ENCODE assay signal across 8 mouse cellular contexts in the genomic region with DNA sequence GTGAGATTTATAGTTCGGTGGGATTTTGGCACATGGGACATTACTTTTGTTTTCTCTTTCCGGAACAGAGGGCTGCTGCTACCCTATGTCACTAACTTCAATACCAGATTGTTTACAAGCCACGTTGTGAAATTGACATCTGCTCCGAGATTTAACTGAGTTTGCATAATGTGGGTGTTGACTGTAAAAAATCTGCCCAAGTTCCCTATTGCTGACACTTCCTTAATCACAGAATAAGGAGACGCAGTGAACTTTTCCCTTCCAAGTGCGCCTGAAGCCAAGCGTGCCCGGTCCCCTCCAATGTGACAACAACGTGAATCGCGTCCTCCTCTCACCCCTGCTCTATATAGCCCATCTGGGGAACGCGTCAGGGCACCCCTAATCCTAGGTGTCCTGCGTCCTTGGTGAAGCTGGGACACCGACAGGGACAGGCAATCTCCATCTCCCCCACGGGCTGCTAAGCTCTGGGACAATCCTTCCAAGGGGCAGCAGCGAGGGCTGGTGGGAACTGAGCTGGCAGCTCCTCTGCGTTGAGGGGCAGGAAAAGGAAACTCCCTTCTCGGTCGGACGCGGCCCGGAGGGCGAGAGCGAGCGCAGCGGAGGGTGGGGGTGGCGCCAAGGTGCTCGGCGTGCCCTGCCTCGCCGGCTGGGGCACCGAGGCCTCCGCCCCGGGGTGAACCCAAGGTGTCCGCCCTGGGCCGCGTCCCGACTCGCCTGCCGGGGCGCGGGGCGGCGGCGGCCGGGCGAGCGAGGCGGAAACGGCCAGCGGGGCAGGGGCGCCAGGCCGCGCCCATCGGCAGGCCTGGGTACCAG. TPM values are rescaled to one million over a fixed set of nuclear protein-coding genes. Genes with fewer than 3 reads are reported as not detected.
DNase-seq lines count a peak whose midpoint lies in the region; ATAC-seq and TF ChIP-seq lines count a peak whose summit lies in the region.

No protein-coding gene starts in this region.

- no peaks in the 10 kb centered on the region for H3K36me3 ChIP-seq in heart, embryonic 12.5 days
- H3K36me3 ChIP-seq in kidney, embryonic 16.5 days (ENCODE audit: insufficient read depth, low read length): no peaks in the 10 kb centered on the region
- no peaks in the 10 kb centered on the region for H3K36me3 ChIP-seq in midbrain, postnatal 0 days (ENCODE audit: insufficient read depth, low read length)

- peak overlapping the region; percentile 99 for H3K9ac ChIP-seq in heart, embryonic 12.5 days
- peak overlapping the region; percentile 90 for H3K9ac ChIP-seq in kidney, embryonic 16.5 days (replicated peaks; ENCODE audit: low read length)
- peak overlapping the region; percentile 97 for H3K9ac ChIP-seq in midbrain, postnatal 0 days (replicated peaks; ENCODE audit: low read length, poor library complexity, severe bottlenecking)

- peak overlapping the region; percentile 94 for H3K27ac ChIP-seq in bone marrow, adult 2 months (ENCODE audit: control insufficient read depth, insufficient read depth, low read depth, low read length, poor library complexity)
- H3K27ac ChIP-seq in embryonic fibroblast, embryonic 13.5 days (ENCODE audit: insufficient read depth, low read length): peak overlapping the region; percentile 98
- H3K27ac ChIP-seq in heart, embryonic 12.5 days (ENCODE audit: poor library complexity, severe bottlenecking): peak overlapping the region; percentile 100
- H3K27ac ChIP-seq in kidney, embryonic 16.5 days (ENCODE audit: low read length): peak overlapping the region; percentile 99
- H3K27ac ChIP-seq in midbrain, postnatal 0 days (ENCODE audit: low read depth, low read length): peak overlapping the region; percentile 94

- ATAC-seq in heart, embryonic 12.5 days (ENCODE audit: insufficient number of reproducible peaks, low FRiP score): peak; percentile 71
- no peak; the same call in 1 of the 2 replicates for ATAC-seq in kidney, embryonic 16.5 days (ENCODE audit: low FRiP score, low TSS enrichment)
- ATAC-seq in midbrain, postnatal 0 days (ENCODE audit: low FRiP score): peak; percentile 41

- 0 out of 2 replicates have a peak, but pooled peaks have one; percentile 13 for TF ChIP-seq POLR2A in bone marrow, adult 2 months (IDR thresholded peaks at IDR 0.05; ENCODE audit: borderline replicate concordance, control insufficient read depth, low read depth, low read length)
- TF ChIP-seq POLR2A in embryonic fibroblast, embryonic 13.5 days (IDR thresholded peaks at IDR 0.05; ENCODE audit: low read depth, low read length): no peak

- no peak for TF ChIP-seq CTCF in bone marrow, adult 2 months (IDR thresholded peaks at IDR 0.05; ENCODE audit: control insufficient read depth, insufficient read depth, low read length)
- TF ChIP-seq CTCF in embryonic fibroblast, embryonic 13.5 days (IDR thresholded peaks at IDR 0.05; ENCODE audit: borderline replicate concordance, insufficient read depth, low read length): no peak
- no peak for TF ChIP-seq CTCF in midbrain, postnatal 0 days (IDR thresholded peaks at IDR 0.05)

- H3K9me3 ChIP-seq in heart, embryonic 12.5 days (replicated peaks): no peaks in the 10 kb centered on the region
- H3K9me3 ChIP-seq in kidney, embryonic 16.5 days (ENCODE audit: low read length): no peaks in the 10 kb centered on the region
- H3K9me3 ChIP-seq in midbrain, postnatal 0 days (ENCODE audit: low read length): no peaks in the 10 kb centered on the region

- peak overlapping the region; percentile 84 for H3K4me2 ChIP-seq in heart, embryonic 12.5 days
- H3K4me2 ChIP-seq in kidney, embryonic 16.5 days (replicated peaks; ENCODE audit: low read depth, low read length): peak overlapping the region; percentile 74
- H3K4me2 ChIP-seq in midbrain, postnatal 0 days (ENCODE audit: low read depth, low read length, poor library complexity, severe bottlenecking): peak overlapping the region; percentile 83

- peak; percentile 81 to 83 for DNase-seq in B cell, adult 2 months
- peak; percentile 84 for DNase-seq in liver
- DNase-seq in midbrain, postnatal 0 days (ENCODE audit: low spot score): peak; percentile 48
- DNase-seq in spleen, postnatal 10 days (ENCODE audit: low spot score in 2 of 2): peak; percentile 77 to 84

- no peaks in the 10 kb centered on the region for H3K27me3 ChIP-seq in heart, embryonic 12.5 days (replicated peaks)
- H3K27me3 ChIP-seq in kidney, embryonic 16.5 days (ENCODE audit: insufficient read depth, low read length): no peaks in the 10 kb centered on the region
- H3K27me3 ChIP-seq in midbrain, postnatal 0 days (ENCODE audit: insufficient read depth, low read length): no peaks in the 10 kb centered on the region

- under 1% methylated on average over 55 of the region's 56 CpGs for WGBS in bone marrow, adult 2 months
- WGBS in heart, embryonic 12.5 days: under 1% methylated on average over 45 of the region's 56 CpGs
- WGBS in kidney, embryonic 16.5 days: under 1% methylated on average over 55 of the region's 56 CpGs
- WGBS in midbrain, postnatal 0 days: under 1% methylated on average over 17 of the region's 56 CpGs

- H3K4me3 ChIP-seq in bone marrow, adult 2 months (replicated peaks; ENCODE audit: control insufficient read depth, low read depth, low read length): peak overlapping the region; percentile 94
- H3K4me3 ChIP-seq in embryonic fibroblast, embryonic 13.5 days (ENCODE audit: insufficient read depth, low read length): peak overlapping the region; percentile 100
- H3K4me3 ChIP-seq in heart, embryonic 12.5 days: peak overlapping the region; percentile 100
- peak overlapping the region; percentile 74 for H3K4me3 ChIP-seq in kidney, embryonic 16.5 days (ENCODE audit: low read length)
- peak overlapping the region; percentile 90 for H3K4me3 ChIP-seq in midbrain, postnatal 0 days (ENCODE audit: low read depth, low read length)

- H3K4me1 ChIP-seq in bone marrow, adult 2 months (ENCODE audit: control insufficient read depth, insufficient read depth, low read length): peaks cover 4% of the 10 kb centered on the region; the same call in 1 of the 2 replicates
- H3K4me1 ChIP-seq in embryonic fibroblast, embryonic 13.5 days (ENCODE audit: control insufficient read depth, insufficient read depth, low read length): peaks cover 4% of the 10 kb centered on the region
- peaks cover 33% of the 10 kb centered on the region for H3K4me1 ChIP-seq in heart, embryonic 12.5 days (replicated peaks)
- peaks cover 36% of the 10 kb centered on the region for H3K4me1 ChIP-seq in kidney, embryonic 16.5 days (ENCODE audit: insufficient read depth, low read length)
- H3K4me1 ChIP-seq in midbrain, postnatal 0 days (ENCODE audit: insufficient read depth, low read length): peaks cover 6% of the 10 kb centered on the region

RNA-seq across cellular contexts. Expression of a gene that starts 0.8 kb away (rescaled TPM):
- polyA plus RNA-seq in bone marrow, adult 2 months (2011; ENCODE audit: insufficient read depth, insufficient read length, low replicate concordance, missing spikeins): 115 and 118 TPM in 2 replicates
- polyA plus RNA-seq in embryonic fibroblast, embryonic 13.5 days (2011; ENCODE audit: insufficient read length, low read depth, missing spikeins): 253 and 269 TPM in 2 replicates
- polyA plus RNA-seq in heart, embryonic 12.5 days (2016; fragmentation: Nextera tagmentation; extraction: Ambion mirVana): 145 and 147 TPM in 2 replicates
- polyA plus RNA-seq in kidney, embryonic 16.5 days (2015; fragmentation: Nextera tagmentation; extraction: Ambion mirVana): 87.8 and 94.9 TPM in 2 replicates
- 96.5 and 111 TPM in 2 replicates for total RNA-seq in midbrain, postnatal 0 days (2014; rRNA removed)
- 109 and 130 TPM in 2 replicates for polyA plus RNA-seq in midbrain, postnatal 0 days (2015; fragmentation: Nextera tagmentation; extraction: Ambion mirVana)

RNA-seq across cellular contexts. Expression of a gene that starts 41.5 kb away (rescaled TPM):
- 7.0 and 8.3 TPM in 2 replicates for polyA plus RNA-seq in bone marrow, adult 2 months (2011; ENCODE audit: insufficient read depth, insufficient read length, low replicate concordance, missing spikeins)
- polyA plus RNA-seq in embryonic fibroblast, embryonic 13.5 days (2011; ENCODE audit: insufficient read length, low read depth, missing spikeins): 17.2 and 26.1 TPM in 2 replicates
- 22.1 and 24.1 TPM in 2 replicates for polyA plus RNA-seq in heart, embryonic 12.5 days (2016; fragmentation: Nextera tagmentation; extraction: Ambion mirVana)
- 13.0 and 13.9 TPM in 2 replicates for polyA plus RNA-seq in kidney, embryonic 16.5 days (2015; fragmentation: Nextera tagmentation; extraction: Ambion mirVana)
- total RNA-seq in midbrain, postnatal 0 days (2014; rRNA removed): 0.27 and 0.52 TPM in 2 replicates
- polyA plus RNA-seq in midbrain, postnatal 0 days (2015; fragmentation: Nextera tagmentation; extraction: Ambion mirVana): 1.0 and 1.4 TPM in 2 replicates
